Mouse (Mus musculus) retina, adult 2 months (tissue): Measurements from ENCODE around the gene Ube2v1.

ENCODE experiments used
- DNase-seq: peaks from one replicate; pipeline ENCODE4 v3.0.0-alpha.2; 2012; ENCODE audit warnings: low read depth, low spot score

Ube2v1 gene

GRCm38 (mm10) chr2:167631591-167632448, at the start of gene Ube2v1:
TSS of gene Ube2v1 (minus strand) at chr2:167632095.
- DNase-seq, result peak; percentile 98

GRCm38 (mm10) chr2:167680657-167681056, 48.8 kb upstream of the Ube2v1 start:
- no peak for DNase-seq

DNA sequence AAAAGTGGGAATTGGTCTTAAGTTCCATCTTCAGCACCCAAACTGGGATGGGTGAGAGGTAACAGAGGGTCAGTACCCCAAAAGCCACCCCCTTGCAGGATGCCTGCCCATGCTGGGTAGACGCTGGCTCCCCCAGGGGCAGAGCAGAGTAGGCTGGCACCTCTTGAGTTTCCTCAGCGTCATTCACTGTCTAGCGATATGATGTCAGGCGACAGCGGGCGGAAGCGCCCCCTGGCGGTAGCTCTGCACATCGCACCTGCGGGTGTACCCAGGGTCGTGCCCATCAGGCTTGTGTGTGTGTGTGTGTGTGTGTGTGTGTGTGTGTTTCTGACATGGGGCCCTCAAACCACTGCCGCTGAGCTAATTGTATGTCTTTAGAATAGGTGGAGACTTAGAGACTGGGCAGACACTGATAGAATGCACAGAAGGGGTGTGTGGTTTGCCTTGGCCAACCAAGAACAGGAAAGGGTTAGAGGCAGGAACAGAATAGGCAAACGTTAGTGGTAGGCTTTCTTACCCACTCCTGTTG, 48.1 kb upstream of the Ube2v1 start:
- no peak for DNase-seq

GRCm38 (mm10) chr2:167678600-167678999, 46.7 kb upstream of the Ube2v1 start:
- DNase-seq, result no peak

DNA sequence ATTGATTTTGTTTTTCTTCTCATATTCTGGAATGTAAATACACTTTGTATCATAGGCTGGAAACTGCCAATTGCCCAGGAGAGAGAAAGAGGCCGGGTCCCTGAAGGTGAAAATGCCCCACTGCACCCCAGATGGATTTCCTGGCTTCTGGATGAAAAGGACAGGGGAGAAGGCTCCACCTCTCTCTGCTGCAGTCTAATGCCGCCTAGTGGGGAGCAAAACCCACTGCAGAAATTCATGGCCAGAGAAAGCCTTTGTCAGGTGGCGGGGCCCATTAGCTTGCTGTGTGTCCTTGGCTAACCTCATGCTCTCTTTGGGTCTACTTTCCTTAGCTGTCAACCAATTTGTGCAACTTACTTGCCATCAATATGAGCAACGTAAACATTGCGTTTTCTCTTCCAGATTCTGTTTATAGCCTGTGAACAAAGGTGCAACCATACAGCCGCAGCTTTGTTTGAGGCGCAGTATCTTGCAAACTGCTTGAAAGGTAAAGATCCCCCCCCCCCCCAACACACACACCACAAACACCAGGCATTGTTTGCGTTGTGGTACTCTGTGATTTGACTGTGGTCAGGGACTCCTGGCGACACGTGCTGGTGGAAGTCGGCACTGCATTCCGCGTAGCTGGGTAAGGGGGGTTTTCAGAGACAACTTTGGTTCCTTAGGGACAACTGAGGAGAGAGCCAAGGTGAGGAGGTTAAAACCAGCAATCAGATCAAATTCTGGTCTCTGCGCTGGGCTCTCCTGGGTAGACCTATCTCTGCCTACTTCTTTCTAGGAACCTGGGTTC, 43.4 kb upstream of the Ube2v1 start:
- DNase-seq, result no peak

GRCm38 (mm10) chr2:167672212-167672685, 40.4 kb upstream of the Ube2v1 start:
- DNase-seq, result no peak

DNA sequence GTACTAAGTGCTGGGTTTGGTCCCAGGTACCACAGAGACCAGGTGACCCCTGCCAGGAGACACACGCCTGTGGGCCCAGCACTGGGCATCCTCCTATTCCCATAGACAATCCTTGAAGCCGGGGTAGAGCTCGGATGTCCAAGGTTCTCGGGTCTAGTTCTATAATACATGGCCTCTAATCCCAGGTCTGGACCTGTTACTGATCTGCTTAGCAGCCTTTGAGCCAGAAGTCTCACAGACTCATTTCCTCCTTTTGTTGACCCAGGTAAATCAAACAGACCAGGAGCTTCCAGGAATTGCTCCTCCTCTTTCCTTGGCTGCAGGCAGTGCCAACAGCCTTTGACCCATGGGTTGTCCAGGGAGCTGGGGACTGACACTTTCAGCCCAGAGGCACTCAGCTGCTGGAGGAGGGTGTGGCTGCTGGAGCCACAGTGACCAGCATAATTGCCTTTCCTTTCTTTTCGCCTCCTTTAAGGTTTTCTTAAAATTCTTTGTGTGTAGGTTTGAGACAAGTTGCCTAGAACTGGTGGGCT, 39.3 kb upstream of the Ube2v1 start:
- DNase-seq, result no peak

GRCm38 (mm10) chr2:167669398-167669797, 37.5 kb upstream of the Ube2v1 start:
- DNase-seq, result no peak

DNA sequence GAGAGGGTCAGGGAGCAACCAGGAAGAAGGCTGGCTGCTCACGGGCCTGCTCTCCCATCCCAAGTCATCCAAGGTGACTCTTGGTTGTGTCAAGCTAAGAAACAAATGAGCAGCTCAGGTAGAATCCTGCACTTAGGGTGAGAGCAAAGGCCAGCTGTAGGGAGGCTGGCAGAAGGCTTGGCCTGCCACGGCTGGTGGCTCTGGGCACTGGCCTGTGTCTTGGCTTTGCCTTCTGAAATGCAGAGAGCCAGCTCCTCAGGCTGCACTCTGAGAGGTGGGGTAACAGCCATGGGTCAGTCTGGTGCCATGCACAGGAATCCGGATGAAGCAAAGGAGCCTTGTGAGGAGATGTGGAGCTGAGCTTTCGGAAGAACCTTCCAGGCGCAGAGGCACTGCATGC, 36.5 kb upstream of the Ube2v1 start:
- no peak for DNase-seq

DNA sequence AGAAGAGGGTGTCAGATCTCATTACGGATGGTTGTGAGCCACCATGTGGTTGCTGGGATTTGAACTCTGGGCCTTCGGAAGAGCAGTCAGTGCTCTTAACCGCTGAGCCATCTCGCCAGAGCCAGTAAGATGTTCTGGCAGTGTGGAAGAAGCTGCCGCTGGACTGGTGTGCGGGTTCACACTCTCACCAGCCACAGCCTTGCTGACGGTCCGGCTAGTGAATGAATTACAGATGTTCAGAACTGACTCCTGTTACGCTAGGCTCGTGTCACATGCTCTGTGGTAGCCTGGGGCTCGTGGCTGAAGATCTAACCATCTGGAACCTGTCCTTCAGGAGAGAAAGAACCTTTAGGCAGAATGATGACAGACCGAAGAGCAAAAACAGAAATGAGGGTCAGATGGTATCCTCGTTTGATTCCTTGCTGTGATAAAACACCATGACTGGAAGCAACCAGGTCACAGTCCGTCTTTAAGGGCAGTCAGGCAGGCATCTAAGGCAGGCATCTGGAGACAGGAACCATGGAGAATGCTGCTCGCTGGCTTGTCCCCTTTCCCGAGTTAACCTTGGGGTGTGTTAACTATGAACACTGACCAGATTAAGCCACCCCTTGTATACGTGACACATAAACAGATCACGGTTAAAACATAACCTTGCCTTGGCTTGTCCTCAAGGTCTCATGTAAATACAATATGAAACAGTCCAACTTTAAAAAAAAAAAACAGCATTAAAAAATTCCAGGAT, 34.2 kb upstream of the Ube2v1 start:
- DNase-seq, result no peak

GRCm38 (mm10) chr2:167662713-167663112, 30.8 kb upstream of the Ube2v1 start:
- no peak for DNase-seq

- peak; percentile 81 for DNase-seq
Measured at GRCm38 (mm10) chr2:167661270-167662203, 29.6 kb upstream of the Ube2v1 start, which contains the start of gene Gm20431. TSS of gene Gm20431 (minus strand) at chr2:167661496.

GRCm38 (mm10) chr2:167660611-167660971, 28.7 kb upstream of the Ube2v1 start:
- no peak for DNase-seq

GRCm38 (mm10) chr2:167659847-167660610, 28.1 kb upstream of the Ube2v1 start:
- DNase-seq, result no peak

DNA sequence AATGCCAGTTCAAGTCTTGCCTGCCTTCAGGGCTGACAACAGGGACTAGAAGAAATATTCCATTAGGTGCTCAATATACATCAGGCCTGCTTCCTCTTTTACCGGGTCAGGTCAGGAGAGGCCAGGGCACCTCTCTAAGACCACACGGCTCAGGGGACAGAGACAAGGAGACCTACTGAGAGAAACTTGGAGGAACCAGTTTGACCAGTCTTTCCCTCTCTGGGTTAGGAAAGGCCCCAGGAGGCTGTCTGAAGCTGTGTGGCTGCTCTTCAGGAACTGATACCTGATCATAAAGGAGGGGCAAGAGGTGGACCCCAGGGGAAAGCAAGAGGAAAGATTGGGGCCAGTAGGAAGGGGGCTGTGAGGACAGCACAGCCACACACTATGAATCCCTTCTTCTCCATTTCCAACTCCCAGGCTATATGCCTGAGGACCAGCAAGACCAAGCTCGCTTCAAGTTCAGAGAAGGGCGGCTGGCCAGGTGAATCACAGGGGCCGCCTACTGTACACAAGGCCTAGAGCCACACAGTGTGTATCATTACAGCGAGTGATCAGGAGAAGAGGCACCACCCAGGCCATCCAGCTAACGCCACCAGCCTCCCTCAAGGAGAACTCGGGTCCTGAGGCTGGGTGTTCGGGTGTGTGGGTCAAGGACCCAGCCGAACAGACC, 27.4 kb upstream of the Ube2v1 start:
- DNase-seq, result no peak

- no peak for DNase-seq
Measured at GRCm38 (mm10) chr2:167658712-167659111, 26.8 kb upstream of the Ube2v1 start.

DNA sequence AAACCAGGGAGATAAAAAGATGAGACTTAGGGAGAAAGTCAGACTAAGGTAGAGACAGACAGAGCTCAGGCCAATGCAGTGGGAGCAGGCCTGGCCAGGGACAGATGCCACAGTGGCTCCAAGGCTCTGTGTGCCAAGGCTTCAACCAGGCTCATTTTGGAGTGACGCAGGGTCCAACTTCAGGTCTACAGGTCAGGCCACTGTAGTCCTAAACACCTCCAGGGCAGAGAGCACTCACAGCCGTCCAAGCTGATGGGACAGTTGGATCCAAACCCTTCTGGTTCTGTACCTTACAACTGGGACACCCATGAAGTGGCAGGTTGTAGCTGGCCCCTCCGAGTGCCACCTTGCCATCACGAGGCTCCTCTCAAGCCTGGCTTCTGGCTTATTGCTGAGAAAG, 26.1 kb upstream of the Ube2v1 start:
- DNase-seq, result no peak

DNA sequence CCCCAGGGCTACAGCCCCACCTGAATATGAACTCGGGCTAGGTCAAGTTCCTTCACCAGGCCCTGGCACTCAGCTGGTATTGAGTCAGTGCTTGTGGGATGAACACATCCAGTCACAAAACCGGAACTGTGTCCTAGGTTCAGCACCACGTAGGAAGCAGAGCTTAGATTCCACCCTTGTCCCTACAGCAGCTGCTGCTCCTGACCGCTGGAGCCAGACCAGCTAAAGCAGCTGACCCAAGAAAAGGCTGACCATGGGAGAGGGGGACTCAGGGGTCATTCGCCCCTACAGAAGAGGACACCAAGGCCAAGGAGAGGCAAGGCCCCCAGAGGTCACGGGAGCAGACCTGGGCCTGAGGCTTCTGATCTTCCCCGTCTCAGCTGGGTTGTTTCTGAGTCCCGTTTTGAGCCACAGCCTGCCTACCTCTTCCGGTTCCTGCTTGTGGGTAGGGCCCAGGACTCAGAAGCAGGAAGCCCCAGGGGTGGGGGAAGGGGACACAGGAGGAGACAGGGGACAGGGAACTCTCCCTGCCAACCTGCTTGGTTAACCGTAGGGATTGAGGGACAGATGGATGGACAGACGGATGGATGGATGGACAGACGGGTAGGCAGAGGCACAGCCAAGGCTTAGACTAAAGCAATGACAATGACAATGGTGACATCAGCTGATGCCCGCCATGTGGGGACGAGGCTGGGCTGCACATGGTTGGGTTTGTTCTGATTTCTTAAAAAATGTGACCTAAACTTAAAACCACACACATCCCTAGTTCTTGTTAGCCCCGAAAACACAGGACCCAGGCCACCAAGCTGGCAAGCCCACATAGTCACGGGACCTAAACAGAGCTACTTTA, 25.0 kb upstream of the Ube2v1 start:
- no peak for DNase-seq
